Mouse (Mus musculus): ENCODE data around the gene Foxd4. TPM values are rescaled to one million over a fixed set of nuclear protein-coding genes. Genes with fewer than 3 reads are reported as not detected.
"Not testable (repeated sequence)": the region's sequence is repeated elsewhere in the genome, so short reads cannot be mapped to it uniquely, and the experiment has no call there.

The Foxd4 gene
- total RNA-seq, 4 experiments from 2014 or later: not detected

GRCm38 (mm10) chr19:24875129-24875870 is 25.7 kb downstream of the Foxd4 start, which contains the start of gene Gm10053:
Gene Gm10053, plus strand, starts transcription at chr19:24875686.
- DNase-seq (ENCODE audit: low spot score): not testable (repeated sequence)

GRCm38 (mm10) chr19:24873873-24874272 is 27.1 kb downstream of the Foxd4 start:
- peak; percentile 15 for DNase-seq (ENCODE audit: low spot score)

- peak; percentile 63 for DNase-seq (ENCODE audit: low spot score)
These were observed 29.9 kb downstream of the Foxd4 start for GRCm38 (mm10) chr19:24871037-24871635.

GRCm38 (mm10) chr19:24865436-24865835 is 35.6 kb downstream of the Foxd4 start:
- no peak for DNase-seq (ENCODE audit: low spot score)

- peak; percentile 51 for DNase-seq (ENCODE audit: low spot score)
These were observed 39.2 kb downstream of the Foxd4 start, which contains the start of gene Pgm5 for GRCm38 (mm10) chr19:24861612-24862451. Gene Pgm5, minus strand, starts transcription at chr19:24861855.

- DNase-seq (ENCODE audit: low spot score): no peak
These were observed 39.8 kb downstream of the Foxd4 start for GRCm38 (mm10) chr19:24861276-24861611.

GRCm38 (mm10) chr19:24851456-24852315 is 49.3 kb downstream of the Foxd4 start:
- DNase-seq (ENCODE audit: low spot score): peak; percentile 70

Small RNAs within 50 kb of the gene (microRNA-seq; reads per million reads assigned to microRNA genes)
- gene Mir3084-1: not detected

Other genes with a start within 250 kb of the Foxd4 start
- under 1 TPM in 3 of 4 experiments, not detected in 1; 0.09 to 0.11 (median 0.09) TPM for gene Tmem252, start 227.2 kb downstream of the Foxd4 start, total RNA-seq (2022)
- gene Pgm5, start 39.3 kb downstream of the Foxd4 start, total RNA-seq (2022): 100 to 1,000 TPM; 101 to 108 (median 103) TPM
- gene Gm10053, start 25.5 kb downstream of the Foxd4 start, total RNA-seq (2022): 1,000 to 10,000 TPM in 1 of 4 experiments, 100 to 1,000 TPM in 3; 952 to 1,033 (median 963) TPM
- 10 to 100 TPM; 10.2 to 14.4 (median 11.8) TPM for gene Cbwd1, start 60.4 kb upstream of the Foxd4 start, total RNA-seq (2022)
- 10 to 100 TPM; 17.9 to 22.7 (median 22.2) TPM for gene Dock8, start 98.3 kb upstream of the Foxd4 start, total RNA-seq (2022)